Mouse (Mus musculus) hindbrain, postnatal 0 days (tissue): ENCODE data around the gene Gpatch2l. TPM values are rescaled to one million over a fixed set of nuclear protein-coding genes. Genes with fewer than 3 reads are reported as not detected.
A peak's percentile ranks its signal among the peaks of the same experiment; 100 is the strongest.

ENCODE experiments used
- ATAC-seq: fragments of 200-750 bp; cut with Nextera tagmentation; 2 replicates; pipeline ENCODE4 v1.8.0; 2017; ENCODE audit warnings: mild to moderate bottlenecking, moderate TSS enrichment, moderate library complexity
- DNase-seq: peaks from one replicate; pipeline ENCODE4 v3.0.0-alpha.2; 2015; ENCODE audit warnings: low spot score
- H3K27ac ChIP-seq: fragments of 300-500 bp; sonication (generic); 2 replicates; pipeline ENCODE4 v1.5.1; 2014; ENCODE audit warnings: mild to moderate bottlenecking
- H3K27me3 ChIP-seq: fragments of 300-500 bp; sonication (generic); 2 replicates; pipeline ENCODE4 v1.6.1; 2014; ENCODE audit warnings: low read length, mixed read lengths; ENCODE audit not compliant: insufficient read depth
- H3K36me3 ChIP-seq: fragments of 300-500 bp; sonication (generic); 2 replicates; pipeline ENCODE4 v1.6.1; 2014; ENCODE audit warnings: low read length, mixed read lengths; ENCODE audit not compliant: insufficient read depth
- H3K4me1 ChIP-seq: fragments of 300-500 bp; sonication (generic); 2 replicates; pipeline ENCODE4 v1.6.1; 2014; ENCODE audit warnings: antibody characterized with exemption, low read length, mixed read lengths; ENCODE audit not compliant: insufficient read depth
- H3K4me2 ChIP-seq: fragments of 300-500 bp; sonication (generic); 2 replicates; pipeline ENCODE4 v1.6.1; 2014; ENCODE audit warnings: low read depth, mild to moderate bottlenecking, low read length, moderate library complexity, mixed read lengths
- H3K4me3 ChIP-seq: fragments of 300-500 bp; sonication (generic); 2 replicates; pipeline ENCODE4 v1.5.1; 2014; ENCODE audit warnings: low read length
- H3K9ac ChIP-seq: fragments of 300-500 bp; sonication (generic); replicated peaks from 2 replicates; pipeline ENCODE4 v1.6.1; 2014; ENCODE audit warnings: mild to moderate bottlenecking, low read length, moderate library complexity, mixed read lengths
- H3K9me3 ChIP-seq: fragments of 300-500 bp; sonication (generic); 2 replicates; pipeline ENCODE4 v1.6.1; 2016; ENCODE audit warnings: low read length, mixed read lengths
- CTCF ChIP-seq: IDR thresholded peaks from 2 replicates; pipeline ENCODE4 v1.5.1; 2016; ENCODE audit warnings: antibody characterized with exemption, control low read depth, low read depth
- WGBS: fragments of 180-500 bp; shearing (Covaris S2); extraction: QIAGEN DNeasy Blood & Tissue Kit; methylation state at CpG from one replicate; pipeline ENCODE4 v1.1.7; 2014; 5-methylcytosine and 5-hydroxymethylcytosine counted together
- polyA plus RNA-seq: library from polyadenylated mRNA; unstranded; fragments of >200 nt; fragmentation: Nextera tagmentation; extraction: Ambion mirVana; gene quantifications from 2 replicates; pipeline ENCODE4 v1.2.1, GENCODE M21; 2015
- total RNA-seq: library from RNA; depleted of rRNA; stranded (reverse); fragments of >200 nt; gene quantifications from 2 replicates; pipeline ENCODE4 v1.2.3, GENCODE M21; 2014

The Gpatch2l gene
- total and polyA plus RNA-seq, 2 experiments from 2014 or later = 19.8 to 38.0 TPM

DNA sequence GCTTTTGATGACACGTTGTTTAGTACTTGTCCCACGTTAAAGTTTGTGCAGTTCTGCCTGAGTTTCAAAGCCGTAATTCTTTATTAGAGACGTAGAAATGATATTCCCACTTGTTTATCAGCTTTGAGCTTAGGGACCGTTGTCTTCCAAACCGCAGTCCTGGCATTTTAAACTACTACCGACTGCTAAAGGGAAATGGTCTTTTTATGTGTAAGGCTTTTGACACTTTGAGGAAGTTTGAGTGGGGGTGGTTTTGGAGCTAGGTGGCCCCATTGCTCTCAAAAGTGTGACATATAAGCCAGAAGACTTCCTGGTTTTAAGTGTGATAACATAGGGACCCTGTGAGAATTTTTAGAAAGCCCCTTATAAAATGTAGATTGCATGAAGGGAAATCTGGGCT lies 905 bp downstream of the Gpatch2l start:
- WGBS = 27% methylated on average over 7 of the region's 7 CpGs
- DNase-seq (no peak), ATAC-seq (no peak)
- peak overlapping the region; percentile 77 for H3K4me2 ChIP-seq
- H3K9me3 ChIP-seq = no peaks in the 10 kb centered on the region
- H3K4me3 ChIP-seq = peak overlapping the region; percentile 65
- TF ChIP-seq CTCF = no peak
- H3K36me3 ChIP-seq = peaks cover 7% of the 10 kb centered on the region
- peaks cover 3% of the 10 kb centered on the region; the same call in 1 of the 2 replicates for H3K4me1 ChIP-seq
- peak overlapping the region; percentile 71 for H3K9ac ChIP-seq
- H3K27me3 ChIP-seq = no peaks in the 10 kb centered on the region
- H3K27ac ChIP-seq = no peak overlapping the region

DNA sequence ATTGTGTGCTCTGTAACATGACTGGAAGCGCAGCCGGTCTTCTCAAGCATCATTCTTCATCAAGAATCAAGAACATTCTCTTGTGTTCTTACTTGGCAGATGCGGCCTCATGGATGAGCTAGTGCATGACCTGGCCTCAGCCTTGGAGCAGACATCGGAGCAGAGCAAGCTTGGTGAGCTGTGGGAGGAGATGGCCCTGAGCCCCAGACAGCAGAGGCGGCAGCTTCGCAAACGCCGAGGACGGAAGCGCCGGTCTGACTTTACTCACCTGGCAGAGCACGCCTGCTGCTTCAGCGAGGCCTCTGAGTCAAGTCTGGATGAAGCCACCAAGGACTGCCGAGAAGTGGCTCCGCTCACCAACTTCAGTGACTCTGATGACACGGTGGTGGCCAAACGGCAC lies 2.3 kb downstream of the Gpatch2l start:
- Histone ChIP-seq H3K4me2 (no peak overlapping the region), H3K27ac (no peak overlapping the region), H3K4me3 (no peak overlapping the region), H3K4me1 (peaks cover 3% of the 10 kb centered on the region; the same call in 1 of the 2 replicates), H3K36me3 (peaks cover 7% of the 10 kb centered on the region), H3K9me3 (no peaks in the 10 kb centered on the region), H3K27me3 (no peaks in the 10 kb centered on the region), H3K9ac (no peak overlapping the region)
- no peak for DNase-seq
- no peak for ATAC-seq
- no peak for TF ChIP-seq CTCF
- WGBS = 97% methylated on average over 17 of the region's 17 CpGs

DNA sequence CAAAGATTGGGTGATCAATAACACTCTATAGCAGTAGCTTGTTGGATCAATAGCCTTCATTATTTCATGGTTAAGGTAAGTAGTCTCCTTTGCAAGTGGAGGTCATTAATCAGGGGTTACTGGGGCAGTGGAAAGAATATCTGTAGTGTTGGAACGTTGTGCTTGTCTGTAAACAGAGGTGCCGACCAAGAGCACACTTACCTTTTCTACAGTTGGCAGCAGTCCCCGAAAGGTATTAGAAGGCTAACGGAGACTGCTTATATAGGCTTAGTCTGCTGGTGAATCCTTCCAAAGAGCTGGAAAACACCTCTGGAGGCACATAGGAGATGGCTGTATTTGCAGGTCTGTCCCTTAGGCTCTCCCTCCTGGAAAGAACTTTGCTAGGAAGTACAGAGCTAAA lies 8.5 kb downstream of the Gpatch2l start:
- H3K27ac ChIP-seq = no peak overlapping the region
- peaks cover 4% of the 10 kb centered on the region; the same call in 1 of the 2 replicates for H3K36me3 ChIP-seq
- H3K4me2 ChIP-seq = no peak overlapping the region
- DNase-seq (no peak), ATAC-seq (no peak)
- no peaks in the 10 kb centered on the region for H3K9me3 ChIP-seq
- 0 out of 2 replicates have a peak, but pooled peaks cover 3% of the 10 kb centered on the region for H3K4me1 ChIP-seq
- no peaks in the 10 kb centered on the region for H3K27me3 ChIP-seq
- 86% methylated on average over 4 of the region's 4 CpGs for WGBS
- no peak overlapping the region for H3K9ac ChIP-seq
- H3K4me3 ChIP-seq = no peak overlapping the region
- no peak for TF ChIP-seq CTCF

DNA sequence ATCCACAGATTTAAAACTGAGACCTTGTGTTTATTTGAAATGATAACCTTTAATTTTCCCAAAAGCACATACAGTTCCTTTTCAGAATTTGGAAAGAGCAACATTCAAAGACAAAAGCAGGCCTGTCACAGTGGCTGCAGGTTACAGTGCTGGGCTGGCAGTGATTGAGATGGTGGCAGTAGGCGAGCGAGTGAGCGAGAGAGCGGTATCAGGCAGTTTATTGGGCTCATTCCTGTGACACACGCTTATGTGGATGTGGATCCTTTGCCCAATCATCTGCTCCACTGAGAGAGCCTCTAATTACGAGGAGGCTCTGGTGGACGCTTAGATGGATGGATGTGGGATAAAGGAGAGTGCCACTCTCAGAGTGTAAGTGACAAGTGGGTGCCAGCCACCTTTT lies 13.3 kb downstream of the Gpatch2l start:
- no peak overlapping the region for H3K27ac ChIP-seq
- ATAC-seq = no peak

DNA sequence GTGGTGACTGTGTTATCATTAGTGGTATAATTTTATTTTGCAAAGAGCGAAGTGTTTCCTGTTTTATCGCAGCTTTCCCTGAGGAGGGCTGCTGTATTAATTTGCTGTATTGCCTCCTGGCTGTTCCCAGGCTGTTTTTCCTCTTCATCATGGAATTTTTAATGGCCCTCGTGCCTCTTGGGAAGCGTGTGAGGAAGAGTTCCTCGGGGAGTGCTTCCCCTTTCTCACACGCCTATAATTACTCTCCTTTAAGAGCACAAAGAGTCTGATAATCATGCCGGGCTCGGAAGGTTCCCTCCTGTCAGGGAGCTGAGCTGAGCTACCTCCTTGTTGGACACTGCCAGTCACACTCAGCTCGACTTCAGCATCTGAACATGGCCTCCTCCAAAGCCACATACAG lies 30.0 kb downstream of the Gpatch2l start:
- Histone ChIP-seq H3K27me3 (no peaks in the 10 kb centered on the region), H3K36me3 (peaks cover 24% of the 10 kb centered on the region), H3K4me3 (no peak overlapping the region), H3K27ac (no peak overlapping the region), H3K4me2 (no peak overlapping the region), H3K9me3 (no peaks in the 10 kb centered on the region), H3K4me1 (no peaks in the 10 kb centered on the region), H3K9ac (no peak overlapping the region)
- no peak for TF ChIP-seq CTCF
- WGBS = 56% methylated on average over 9 of the region's 9 CpGs
- no peak for ATAC-seq
- no peak for DNase-seq

More for the DNA sequence above, 13.3 kb downstream of the Gpatch2l start:
- Histone ChIP-seq H3K9ac (no peak overlapping the region), H3K27me3 (no peaks in the 10 kb centered on the region), H3K4me1 (0 out of 2 replicates have a peak, but pooled peaks cover 3% of the 10 kb centered on the region), H3K9me3 (no peaks in the 10 kb centered on the region), H3K36me3 (peaks cover 4% of the 10 kb centered on the region), H3K4me3 (no peak overlapping the region), H3K4me2 (no peak overlapping the region)
- no peak for DNase-seq
- TF ChIP-seq CTCF = no peak
- WGBS = 73% methylated on average over 7 of the region's 7 CpGs

DNA sequence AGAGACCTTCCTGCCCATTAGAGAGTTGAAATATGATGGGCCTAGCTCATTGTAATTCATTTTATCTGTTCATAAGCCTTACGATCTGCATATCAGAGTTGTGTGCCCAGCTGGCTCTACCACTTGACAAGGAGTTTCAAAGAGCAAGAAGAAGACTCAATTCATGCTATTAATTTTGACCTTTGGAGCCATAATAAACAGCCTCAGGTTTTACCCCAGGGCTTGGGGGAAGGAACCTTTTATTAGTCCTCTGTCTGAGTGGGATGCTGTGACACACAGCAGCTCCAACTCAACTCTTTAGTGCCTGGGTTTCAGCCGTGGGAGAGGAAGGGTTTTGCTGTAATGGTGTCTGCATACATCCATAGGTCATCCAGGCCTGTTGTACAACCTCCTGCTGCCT lies 32.6 kb downstream of the Gpatch2l start:
- Histone ChIP-seq H3K4me3 (no peak overlapping the region), H3K36me3 (peaks cover 3% of the 10 kb centered on the region), H3K4me1 (no peaks in the 10 kb centered on the region), H3K27me3 (no peaks in the 10 kb centered on the region), H3K9ac (no peak overlapping the region), H3K9me3 (no peaks in the 10 kb centered on the region), H3K4me2 (no peak overlapping the region), H3K27ac (no peak overlapping the region)
- 64% methylated on average over 2 of the region's 2 CpGs for WGBS
- no peak for TF ChIP-seq CTCF
- ATAC-seq (no peak), DNase-seq (no peak)

DNA sequence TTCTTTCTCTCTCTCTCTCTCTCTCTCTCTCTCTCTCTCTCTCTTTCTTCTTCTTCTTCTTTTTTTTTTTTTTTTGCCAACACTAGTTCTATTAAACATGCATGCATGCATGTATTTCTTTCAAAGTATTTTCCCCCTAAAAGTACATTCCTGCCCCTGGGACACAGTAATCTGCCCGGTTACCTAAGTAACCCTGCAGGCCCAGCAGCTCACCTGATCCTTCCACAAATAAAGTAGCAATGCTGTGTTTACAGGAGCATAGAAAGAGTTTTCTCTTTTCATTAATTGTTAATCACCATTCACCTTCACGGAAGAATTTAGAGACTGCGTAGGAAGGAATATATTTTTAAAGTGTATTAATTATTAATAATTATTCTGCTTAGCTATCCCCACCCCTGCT lies 34.1 kb downstream of the Gpatch2l start:
- no peak for ATAC-seq
- H3K4me3 ChIP-seq = no peak overlapping the region
- DNase-seq = no peak
- H3K4me1 ChIP-seq = no peaks in the 10 kb centered on the region
- WGBS = 76% methylated on average over 3 of the region's 3 CpGs
- no peaks in the 10 kb centered on the region for H3K27me3 ChIP-seq
- H3K27ac ChIP-seq = no peak overlapping the region
- H3K9ac ChIP-seq = no peak overlapping the region
- H3K4me2 ChIP-seq = no peak overlapping the region
- no peaks in the 10 kb centered on the region for H3K9me3 ChIP-seq
- TF ChIP-seq CTCF = no peak
- no peaks in the 10 kb centered on the region; the same call in 1 of the 2 replicates for H3K36me3 ChIP-seq
